Mouse (Mus musculus) layer of hippocampus, postnatal 36 days (tissue): ENCODE data around the gene Dbi. TPM values are rescaled to one million over a fixed set of nuclear protein-coding genes. Genes with fewer than 3 reads are reported as not detected.

ENCODE experiments used
- DNase-seq, 2 experiments: peaks; one replicate each; pipeline ENCODE4 v3.0.0; 2022
- total RNA-seq, 2 experiments: library from RNA; stranded (reverse); gene quantifications; 2 replicates each; pipeline ENCODE4 v1.2.3; 2021

Gene Dbi
- total RNA-seq, 2 experiments from 2014 or later, result 379 to 403 TPM

- no peak for DNase-seq
Measured at GRCm38 (mm10) chr1:120121930-120122530, 1.2 kb upstream of the Dbi start.

GRCm38 (mm10) chr1:120120141-120120968, 523 bp downstream of the Dbi start:
- DNase-seq, result peak; percentile 26 to 45

GRCm38 (mm10) chr1:120119389-120119788, 1.5 kb downstream of the Dbi start:
- DNase-seq, result no peak

- no peak for DNase-seq
Measured at GRCm38 (mm10) chr1:120118854-120119253, 2.0 kb downstream of the Dbi start.

GRCm38 (mm10) chr1:120116106-120116505, 4.8 kb downstream of the Dbi start:
- DNase-seq, result no peak

- DNase-seq, result peak; percentile 84 to 88
Measured at GRCm38 (mm10) chr1:120115671-120116081, 5.2 kb downstream of the Dbi start.

- no peak for DNase-seq
Measured at GRCm38 (mm10) chr1:120112251-120113187, 8.4 kb downstream of the Dbi start.

GRCm38 (mm10) chr1:120111766-120112165, 9.1 kb downstream of the Dbi start:
- DNase-seq, result no peak

GRCm38 (mm10) chr1:120109741-120110432, 11.0 kb downstream of the Dbi start:
- DNase-seq, result no peak

GRCm38 (mm10) chr1:120105556-120105959, 15.3 kb downstream of the Dbi start:
- DNase-seq, result no peak

GRCm38 (mm10) chr1:120101227-120101609, 19.7 kb downstream of the Dbi start:
- DNase-seq, result no peak

GRCm38 (mm10) chr1:120100456-120101226, 20.2 kb downstream of the Dbi start:
- DNase-seq, result no peak

GRCm38 (mm10) chr1:120099483-120099882, 21.4 kb downstream of the Dbi start:
- no peak for DNase-seq

- peak; percentile 59 to 65 for DNase-seq
Measured at GRCm38 (mm10) chr1:120098327-120098726, 22.6 kb downstream of the Dbi start.

GRCm38 (mm10) chr1:120094920-120095319, 26.0 kb downstream of the Dbi start:
- DNase-seq, result no peak

- DNase-seq, result peak; percentile 80 to 83
Measured at GRCm38 (mm10) chr1:120093482-120094134, 27.3 kb downstream of the Dbi start.

GRCm38 (mm10) chr1:120090880-120091570, 29.9 kb downstream of the Dbi start:
- no peak for DNase-seq

- DNase-seq, result no peak
Measured at GRCm38 (mm10) chr1:120089180-120089579, 31.7 kb downstream of the Dbi start.

GRCm38 (mm10) chr1:120086644-120087043, 34.2 kb downstream of the Dbi start:
- DNase-seq, result no peak

- no peak for DNase-seq
Measured at GRCm38 (mm10) chr1:120085696-120086095, 35.2 kb downstream of the Dbi start.
